Mouse (Mus musculus): ENCODE measurements at regions not wholly inside any gene's neighbourhood (a gene's known extent, or its start where the extent isn't known, plus 50 kb on each side); places are given as distances from the start of the nearest gene placed in this dataset.

- no peak for DNase-seq
These were observed 165.4 kb downstream of the Cd47 start for GRCm38 (mm10) chr16:49965528-49966250.

DNA sequence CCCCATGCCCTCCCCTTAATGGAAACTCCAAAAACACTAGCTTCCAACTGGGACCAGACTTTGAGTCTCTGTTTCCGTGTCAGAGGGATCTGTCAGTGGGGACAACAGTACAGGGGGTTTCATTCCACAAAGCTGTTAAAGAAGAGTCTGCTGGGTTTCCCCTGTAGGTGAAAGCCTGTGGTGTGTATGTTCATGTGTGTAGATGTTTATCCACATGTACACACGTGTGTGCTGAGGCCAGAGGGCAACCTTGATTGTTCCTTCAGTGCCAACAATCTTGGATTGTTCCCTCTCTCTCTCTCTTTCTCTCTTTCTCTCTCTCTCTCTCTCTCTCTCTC, 165.9 kb downstream of the Cd47 start:
- DNase-seq, result no peak

DNA sequence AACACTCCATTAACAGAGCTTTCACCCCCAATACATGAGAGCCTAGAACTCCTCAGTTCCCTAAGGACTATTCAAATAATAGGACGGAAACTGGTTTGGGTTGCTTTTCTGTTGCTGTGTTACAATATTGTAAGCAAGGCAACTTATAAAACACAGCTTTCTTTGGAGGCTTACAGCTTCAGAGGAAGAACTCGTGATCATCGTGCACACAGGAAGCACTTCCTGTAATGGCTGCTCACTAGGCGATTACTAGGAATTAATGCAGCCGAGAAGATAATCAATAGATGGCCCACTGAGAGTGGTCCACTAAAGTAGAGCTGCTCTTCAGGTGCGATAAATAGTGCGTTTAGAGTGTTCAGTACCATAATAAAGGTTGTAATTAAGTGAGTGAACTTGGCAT, 166.8 kb downstream of the Cd47 start:
- DNase-seq, result no peak

GRCm38 (mm10) chr16:49968291-49968870, 168.0 kb downstream of the Cd47 start:
- DNase-seq, result no peak

- DNase-seq, result no peak
These were observed 168.7 kb downstream of the Cd47 start for GRCm38 (mm10) chr16:49969035-49969434.

DNA sequence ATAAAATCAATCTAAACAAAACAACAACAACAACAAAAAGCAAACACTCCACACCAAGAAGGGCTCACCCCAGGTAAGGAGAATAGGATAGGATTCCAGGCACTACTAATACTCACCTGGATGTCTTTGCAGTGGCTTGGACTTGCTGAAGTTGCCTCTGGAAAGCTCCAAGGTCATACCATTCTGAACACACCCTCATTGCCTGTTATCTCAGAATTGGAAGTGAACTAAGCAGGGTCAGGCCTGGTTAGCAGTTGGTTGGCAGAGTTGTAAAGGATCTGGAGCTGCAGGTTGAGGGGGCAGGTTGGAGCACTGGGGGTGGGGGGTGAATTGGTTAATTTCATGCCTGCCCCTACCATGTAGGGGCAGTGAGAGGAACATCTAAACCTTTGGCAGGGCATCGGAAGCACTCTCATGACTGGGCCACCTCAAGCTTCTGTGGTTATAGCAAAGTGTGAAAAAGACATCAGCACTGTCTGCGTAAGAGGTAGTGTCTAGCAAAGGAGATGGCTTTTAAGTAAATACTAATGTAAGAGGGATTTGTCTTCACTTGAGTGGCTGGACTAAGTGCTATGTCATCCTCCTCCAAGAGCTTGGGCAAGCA, 169.5 kb downstream of the Cd47 start:
- no peak for DNase-seq

DNA sequence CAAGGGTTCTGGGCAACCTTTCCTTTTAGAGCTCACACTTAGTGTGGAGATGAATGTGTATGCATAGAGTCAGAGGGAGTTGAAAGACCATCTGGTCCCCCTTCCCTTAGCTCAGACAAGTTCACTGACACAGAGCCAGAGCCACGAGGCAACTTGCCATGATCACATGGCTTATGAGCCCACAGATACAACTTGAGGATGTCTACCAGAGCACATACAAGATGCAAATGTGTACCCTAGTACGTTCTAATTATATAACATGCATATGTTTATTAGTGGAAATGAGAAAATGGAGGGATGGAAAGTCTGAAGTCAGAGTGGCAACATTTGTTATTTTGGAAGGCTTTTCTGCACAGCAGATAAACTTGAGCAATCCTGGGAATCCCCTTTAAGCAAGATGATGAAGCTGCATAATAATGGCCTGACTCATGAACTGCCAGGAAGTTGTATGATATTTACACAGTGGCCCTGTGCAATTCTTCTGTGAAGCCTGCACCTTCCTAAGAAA, 170.0 kb downstream of the Cd47 start:
- peak; percentile 74 to 84 for DNase-seq

- no peak for DNase-seq
These were observed 170.8 kb downstream of the Cd47 start for GRCm38 (mm10) chr16:49971141-49971555.

GRCm38 (mm10) chr16:49977276-49977675, 176.9 kb downstream of the Cd47 start:
- no peak for DNase-seq

DNA sequence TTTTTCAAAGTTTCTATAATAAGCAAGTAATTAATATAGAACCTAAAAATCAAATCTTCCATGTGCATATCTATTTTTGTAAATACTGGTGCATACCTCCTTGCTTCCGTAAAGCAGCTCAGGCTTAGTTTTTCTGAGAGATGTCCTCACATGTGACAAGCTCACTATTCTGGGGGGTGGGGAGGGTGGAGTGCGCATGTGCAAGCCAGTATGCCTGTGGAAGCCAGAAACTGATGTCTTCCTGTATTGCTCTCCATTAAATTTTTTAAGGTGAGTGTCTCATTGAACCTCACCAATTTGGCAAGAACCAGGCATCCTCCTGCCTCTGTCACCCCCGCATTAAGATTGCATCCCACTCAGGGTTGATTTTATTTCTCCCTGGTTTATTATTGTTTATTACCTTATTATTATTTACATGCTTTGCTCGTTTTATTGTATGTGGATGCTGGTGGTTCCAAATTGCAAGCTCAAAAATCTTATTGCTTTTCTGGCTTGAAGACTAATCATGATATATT, 179.2 kb downstream of the Cd47 start:
- DNase-seq, result peak; percentile 80 to 90

DNA sequence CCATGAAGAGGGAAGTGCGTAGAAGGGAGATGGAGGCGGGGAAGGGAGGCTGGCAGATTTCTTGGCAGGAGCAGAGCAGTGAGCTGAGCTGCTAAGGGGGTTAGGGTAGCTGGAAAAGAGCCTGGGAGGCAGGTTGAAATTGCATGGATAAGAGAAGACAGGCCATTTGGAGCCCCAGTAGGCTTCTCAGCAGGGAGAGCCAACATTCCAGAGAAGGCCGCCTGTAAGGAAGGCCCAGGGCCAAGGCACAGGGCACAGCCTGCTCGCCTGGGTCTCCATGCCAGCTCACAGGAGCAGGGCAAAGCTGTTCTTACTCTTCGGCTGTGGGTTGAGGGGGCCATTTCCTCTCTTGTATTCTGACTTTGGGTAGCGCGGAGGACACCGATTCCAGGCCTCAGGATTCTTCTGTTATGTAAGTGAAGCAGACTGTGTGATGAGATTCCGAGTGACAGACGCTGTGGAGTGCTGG, 179.9 kb downstream of the Cd47 start:
- peak; percentile 95 to 98 for DNase-seq

DNA sequence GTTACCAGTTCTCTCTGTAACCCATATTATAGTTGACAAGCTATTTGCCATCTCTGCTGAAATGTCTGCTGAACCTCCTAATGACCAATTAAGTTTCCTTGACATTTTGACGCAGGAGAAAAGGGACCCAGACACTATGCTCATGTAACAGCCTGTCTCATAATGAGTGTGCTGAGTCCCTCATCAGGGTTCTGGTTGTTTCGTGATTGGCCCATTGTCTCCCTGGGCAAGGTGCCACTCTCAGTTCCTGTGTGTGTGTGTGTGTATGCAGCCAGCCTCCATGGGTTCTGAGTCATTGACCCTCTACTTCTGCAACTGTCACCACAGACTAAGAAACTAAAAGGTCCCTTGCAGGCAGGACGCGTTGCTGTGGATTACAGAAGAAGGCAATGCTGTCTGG, 181.8 kb downstream of the Cd47 start:
- DNase-seq, result peak; percentile 60 to 68

- no peak for DNase-seq
These were observed 185.0 kb downstream of the Cd47 start for GRCm38 (mm10) chr16:49985082-49986076.

- no peak for DNase-seq
These were observed 186.6 kb downstream of the Cd47 start for GRCm38 (mm10) chr16:49986954-49987353.

- DNase-seq, result no peak
These were observed 195.5 kb downstream of the Cd47 start for GRCm38 (mm10) chr16:49995822-49996221.

GRCm38 (mm10) chr16:49996593-49996992, 196.3 kb downstream of the Cd47 start:
- DNase-seq, result no peak

DNA sequence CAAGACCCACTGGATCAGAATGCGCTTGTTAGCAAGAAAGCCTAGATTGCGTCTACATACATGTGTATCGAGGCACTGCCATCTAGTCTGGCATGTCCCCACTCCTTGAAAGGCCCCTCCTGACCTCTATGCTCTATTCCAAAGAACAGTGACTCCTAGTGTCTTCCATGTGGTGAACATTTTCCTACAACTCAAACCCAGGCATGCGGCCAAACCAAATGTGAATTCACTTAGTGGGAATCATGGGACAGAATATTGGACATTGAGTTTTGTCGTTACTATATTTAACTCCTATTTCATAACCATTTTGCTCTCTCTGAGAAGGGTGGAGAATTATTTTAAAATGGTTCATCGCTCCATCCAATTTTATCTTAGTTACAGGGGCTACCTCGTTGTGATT, 196.7 kb downstream of the Cd47 start:
- peak; percentile 56 to 69 for DNase-seq

GRCm38 (mm10) chr16:50000805-50001204, 200.5 kb downstream of the Cd47 start:
- DNase-seq, result no peak

DNA sequence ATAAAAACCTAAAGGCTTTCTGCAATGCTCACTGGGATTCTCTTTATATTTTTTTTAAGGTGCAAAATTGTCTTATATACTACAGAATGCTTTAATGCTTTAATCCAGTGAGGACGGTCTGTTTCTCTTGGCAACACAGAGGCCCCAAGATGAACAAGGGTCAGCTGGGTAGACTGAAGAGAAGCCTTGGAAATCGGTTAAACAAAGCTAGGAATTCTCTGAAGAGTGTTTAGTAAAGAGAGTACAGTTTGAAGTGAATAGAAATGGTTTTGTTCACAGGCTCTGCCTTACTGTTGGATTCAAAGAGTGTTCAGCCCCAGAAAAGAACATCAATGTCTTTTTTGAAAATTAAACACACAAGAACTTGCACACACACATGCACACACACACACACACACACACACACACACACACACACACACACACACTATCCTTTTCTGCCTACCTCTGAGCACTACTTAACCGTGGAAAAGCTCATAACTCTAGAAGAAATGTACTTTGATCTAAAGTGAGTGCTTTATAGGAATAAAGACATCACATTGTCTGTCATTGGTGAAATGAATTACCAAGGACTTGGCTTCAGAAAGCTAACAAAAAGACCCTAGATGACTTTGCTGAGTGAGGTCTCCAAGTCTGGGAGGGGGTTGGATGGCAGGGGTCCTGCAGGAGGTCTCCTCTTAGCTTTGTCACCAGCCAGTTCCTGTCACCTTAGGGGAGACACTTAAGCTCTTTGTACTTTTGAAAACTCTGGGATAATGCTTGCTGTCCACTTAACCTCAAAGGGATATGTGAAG, 201.5 kb downstream of the Cd47 start:
- no peak for DNase-seq

GRCm38 (mm10) chr16:50002456-50002788, 202.1 kb downstream of the Cd47 start:
- DNase-seq, result no peak

GRCm38 (mm10) chr16:50009046-50009445, 208.7 kb downstream of the Cd47 start:
- peak; percentile 53 to 60 for DNase-seq

DNA sequence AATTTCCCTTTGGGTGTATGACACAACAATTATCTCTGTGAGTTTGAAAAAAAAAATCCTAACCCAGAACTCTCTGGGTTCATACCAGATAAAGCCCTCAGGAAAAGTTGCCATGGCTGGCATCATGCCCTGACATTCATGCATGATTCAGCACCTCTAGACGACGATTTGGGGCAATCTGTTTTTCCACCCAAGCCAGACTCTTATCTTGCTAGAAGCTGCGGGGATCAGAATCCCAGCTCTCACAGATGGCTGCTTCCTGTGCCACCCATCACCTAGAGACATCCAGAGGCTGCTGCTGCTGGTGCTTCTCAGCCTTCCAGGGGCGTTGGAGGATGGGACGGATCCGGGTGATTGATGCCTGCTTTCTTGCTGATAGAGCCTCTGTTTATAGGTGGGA, 209.2 kb downstream of the Cd47 start:
- peak; percentile 89 to 90 for DNase-seq
